Mouse (Mus musculus): Measurements from ENCODE around the gene Lrp2.

DNA sequence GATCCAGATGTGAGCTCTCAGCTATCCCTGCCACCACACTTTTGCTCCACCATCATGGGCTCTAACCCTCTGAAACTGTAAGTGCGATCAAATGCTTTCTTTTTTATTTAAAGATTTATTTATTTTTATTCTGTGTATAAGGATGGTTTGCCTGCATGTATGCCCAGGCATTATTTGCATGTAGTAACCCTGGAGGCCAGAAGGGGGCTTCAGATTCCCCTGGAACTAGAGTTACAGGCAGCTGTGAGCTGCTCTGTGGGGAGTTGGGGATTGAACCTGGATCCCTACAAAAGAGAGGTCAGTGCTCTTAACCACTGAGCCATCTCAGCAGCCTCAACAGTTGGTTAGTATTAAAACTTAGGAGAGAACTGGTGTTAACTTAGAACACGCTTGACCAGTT, 45.6 kb upstream of the Lrp2 start:
- TF ChIP-seq CTCF (IDR thresholded peaks at IDR 0.05) (peak; percentile 58), POLR2A (IDR thresholded peaks at IDR 0.05; ENCODE audit: insufficient read depth, low read depth, low read length) (no peak), EP300 (IDR thresholded peaks at IDR 0.05; ENCODE audit: insufficient read depth, low read depth, low read length) (no peak)

Data from heart, adult 2 months (tissue).